Mouse (Mus musculus) bone marrow macrophage, adult 2 months (primary cell): Measurements from ENCODE around the gene Mrpl12.

Source experiments
- CTCF ChIP-seq: IDR thresholded peaks from 2 replicates; pipeline ENCODE4 v1.5.1; 2012; ENCODE audit warnings: low read depth, mild to moderate bottlenecking, low read length, moderate library complexity
- POLR2A ChIP-seq: IDR thresholded peaks from 2 replicates; pipeline ENCODE4 v1.6.1; 2012; ENCODE audit warnings: mild to moderate bottlenecking, low read depth, low read length, borderline replicate concordance

DNA sequence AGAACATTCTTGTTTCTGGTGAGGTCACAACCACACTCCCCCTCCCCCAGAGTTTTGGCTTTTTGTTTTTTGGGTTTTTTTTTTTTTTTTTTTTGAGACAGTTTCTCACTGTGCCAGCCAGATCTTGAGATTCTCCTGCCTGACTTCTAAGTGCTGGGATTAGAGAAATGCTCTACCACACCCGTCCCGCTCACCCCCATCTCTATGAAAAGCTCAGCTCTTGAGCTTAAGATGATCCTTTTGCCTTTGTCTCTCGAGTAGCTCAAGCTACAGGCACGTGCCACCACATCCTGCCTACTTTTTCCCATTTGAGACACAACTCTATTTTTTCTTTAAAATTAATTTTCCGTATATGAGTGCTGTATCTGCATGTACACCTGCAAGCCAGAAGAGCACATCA is 20.0 kb upstream of the Mrpl12 start:
- no peak for TF ChIP-seq CTCF
- no peak for TF ChIP-seq POLR2A
